Mouse (Mus musculus) CH12.LX (cell line): ENCODE data around the gene Smad9. TPM values are rescaled to one million over a fixed set of nuclear protein-coding genes. Genes with fewer than 3 reads are reported as not detected.

ENCODE experiments used
- DNase-seq: peaks from one replicate; pipeline ENCODE4 v3.0.0-alpha.2; 2013; ENCODE audit errors: extremely low read depth
- H3K27ac ChIP-seq: 2 replicates; pipeline ENCODE4 v1.5.1; 2012; ENCODE audit warnings: low read depth, mild to moderate bottlenecking, control low read depth, moderate library complexity; ENCODE audit not compliant: insufficient read depth
- H3K27me3 ChIP-seq: replicated peaks from 2 replicates; pipeline ENCODE3; 2012; ENCODE audit warnings: inconsistent platforms
- H3K36me3 ChIP-seq, 2 experiments: replicated peaks in 1 of 2; 2 replicates each; pipeline versions ENCODE3 to v1.6.1; 2012; ENCODE audit warnings: inconsistent platforms in 1 of 2, low read length in 1 of 2, mild to moderate bottlenecking in 1 of 2, mixed read lengths in 1 of 2, moderate library complexity in 1 of 2; ENCODE audit not compliant: control insufficient read depth in 1 of 2, insufficient read depth in 1 of 2
- H3K4me1 ChIP-seq, 2 experiments: 2 replicates each; pipeline ENCODE4 v1.6.1; 2012; ENCODE audit warnings: inconsistent platforms in 1 of 2, moderate library complexity in 1 of 2; ENCODE audit not compliant: insufficient read depth in 2 of 2, control insufficient read depth in 1 of 2
- H3K4me2 ChIP-seq: 2 replicates; pipeline ENCODE4 v1.6.1; 2012; ENCODE audit warnings: low read depth, mild to moderate bottlenecking, control low read depth; ENCODE audit not compliant: poor library complexity, insufficient read depth, severe bottlenecking
- H3K4me3 ChIP-seq, 3 experiments: fragments of 150-350 bp in 1 of 3; sonication (generic) in 1 of 3; replicated peaks in 1 of 3; 2 replicates each; pipeline versions ENCODE3 to v1.5.1; 2011 to 2012; ENCODE audit warnings: low read depth in 2 of 3, low read length in 2 of 3, mild to moderate bottlenecking in 2 of 3, moderate library complexity in 2 of 3, control low read depth in 1 of 3, improper control_type of control experiment in 1 of 3, inconsistent platforms in 1 of 3, mixed read lengths in 1 of 3; ENCODE audit not compliant: poor library complexity in 1 of 3
- H3K79me2 ChIP-seq: replicated peaks from 2 replicates; pipeline ENCODE4 v1.6.1; 2012; ENCODE audit warnings: mild to moderate bottlenecking, moderate library complexity; ENCODE audit not compliant: control insufficient read depth, poor library complexity, insufficient read depth, severe bottlenecking; ENCODE audit errors: extremely low read depth
- H3K9ac ChIP-seq: 2 replicates; pipeline ENCODE4 v1.6.1; 2012; ENCODE audit warnings: low read depth, mild to moderate bottlenecking, control low read depth, moderate library complexity; ENCODE audit not compliant: insufficient read depth
- H3K9me3 ChIP-seq: replicated peaks from 2 replicates; pipeline ENCODE3; 2012; ENCODE audit warnings: low read length, inconsistent platforms, mixed read lengths
- BHLHE40 ChIP-seq: IDR thresholded peaks from 2 replicates; pipeline ENCODE4 v1.6.1; 2011; ENCODE audit warnings: mild to moderate bottlenecking, low read depth, low read length, improper control_type of control experiment
- CTCF ChIP-seq, 2 experiments: IDR thresholded peaks in 1 of 2; conservative IDR thresholded peaks in 1 of 2; 2 replicates each; pipeline ENCODE4 v1.5.1; 2011 to 2012; ENCODE audit warnings: low read depth in 2 of 2, low read length in 2 of 2, improper control_type of control experiment in 1 of 2, inconsistent platforms in 1 of 2, mild to moderate bottlenecking in 1 of 2, moderate library complexity in 1 of 2
- E2F4 ChIP-seq: IDR thresholded peaks from 2 replicates; pipeline ENCODE4 v1.6.1; 2011; ENCODE audit warnings: low read depth, low read length, improper control_type of control experiment; ENCODE audit not compliant: insufficient replicate concordance
- ELF1 ChIP-seq: IDR thresholded peaks from 2 replicates; pipeline ENCODE4 v1.6.1; 2014; ENCODE audit warnings: low read depth, mild to moderate bottlenecking, inconsistent platforms, low read length, improper control_type of control experiment
- EP300 ChIP-seq: IDR thresholded peaks from 2 replicates; pipeline ENCODE4 v1.6.1; 2011; ENCODE audit warnings: low read length, improper control_type of control experiment
- ETS1 ChIP-seq: conservative IDR thresholded peaks from 2 replicates; pipeline ENCODE4 v1.6.1; 2012; ENCODE audit warnings: low read depth, mild to moderate bottlenecking, inconsistent platforms, low read length, improper control_type of control experiment, moderate library complexity
- JUN ChIP-seq: IDR thresholded peaks from 2 replicates; pipeline ENCODE4 v1.6.1; 2011; ENCODE audit warnings: low read depth, mild to moderate bottlenecking, low read length, improper control_type of control experiment, moderate library complexity; ENCODE audit not compliant: insufficient read depth
- MAFK ChIP-seq: IDR thresholded peaks from 2 replicates; pipeline ENCODE4 v1.6.1; 2011; ENCODE audit warnings: low read length, improper control_type of control experiment; ENCODE audit not compliant: insufficient replicate concordance
- MAX ChIP-seq: IDR thresholded peaks from 2 replicates; pipeline ENCODE4 v1.6.1; 2011; ENCODE audit warnings: low read length, improper control_type of control experiment
- MEF2A ChIP-seq: IDR thresholded peaks from 2 replicates; pipeline ENCODE4 v1.6.1; 2014; ENCODE audit warnings: low read depth, mild to moderate bottlenecking, inconsistent platforms, low read length, improper control_type of control experiment, borderline replicate concordance
- MYC ChIP-seq: IDR thresholded peaks from 2 replicates; pipeline ENCODE4 v1.6.1; 2011; ENCODE audit warnings: low read depth, mild to moderate bottlenecking, improper control_type of control experiment, low read length
- NELFE ChIP-seq: IDR thresholded peaks from 2 replicates; pipeline ENCODE4 v1.6.1; 2011; ENCODE audit warnings: low read depth, low read length, improper control_type of control experiment
- PAX5 ChIP-seq: IDR thresholded peaks from 2 replicates; pipeline ENCODE4 v1.6.1; 2012; ENCODE audit warnings: low read length, inconsistent platforms, mixed read lengths
- POLR2A ChIP-seq: IDR thresholded peaks from 2 replicates; pipeline ENCODE4 v1.6.1; 2011; ENCODE audit warnings: low read depth, mild to moderate bottlenecking, improper control_type of control experiment, low read length
- POLR2AphosphoS2 ChIP-seq: IDR thresholded peaks from 2 replicates; pipeline ENCODE4 v1.6.1; 2011; ENCODE audit warnings: low read depth, low read length, improper control_type of control experiment
- RCOR1 ChIP-seq: conservative IDR thresholded peaks from 2 replicates; pipeline ENCODE4 v1.6.1; 2012; ENCODE audit warnings: low read depth, mild to moderate bottlenecking, inconsistent platforms, low read length, improper control_type of control experiment
- SIN3A ChIP-seq: IDR thresholded peaks from 2 replicates; pipeline ENCODE4 v1.6.1; 2012; ENCODE audit warnings: low read length, improper control_type of control experiment, inconsistent platforms
- SMC3 ChIP-seq: IDR thresholded peaks from 2 replicates; pipeline ENCODE4 v1.6.1; 2011; ENCODE audit warnings: low read depth, low read length, improper control_type of control experiment
- TCF12 ChIP-seq: IDR thresholded peaks from 2 replicates; pipeline ENCODE4 v1.6.1; 2014; ENCODE audit warnings: low read depth, mild to moderate bottlenecking, inconsistent platforms, low read length, improper control_type of control experiment
- USF1 ChIP-seq: IDR thresholded peaks from 2 replicates; pipeline ENCODE4 v1.6.1; 2014; ENCODE audit warnings: low read depth, mild to moderate bottlenecking, inconsistent platforms, low read length, improper control_type of control experiment
- dilution Hi-C: fragments of 300-500 bp; cut with MboI; formaldehyde crosslinking; loops from 2 replicates; pipeline ENCODE4 v1.14.3; 2020; ENCODE audit warnings: low sequenced_read_pairs; ENCODE audit not compliant: extremely low pct_unique_long_range_greater_than_20kb, extremely low pct_ligation_motif_present
- in situ Hi-C: fragments of 300-500 bp; cut with MboI; formaldehyde crosslinking; loops from 3 replicates; pipeline ENCODE4 v1.14.3; 2019; ENCODE audit warnings: low sequenced_read_pairs, low pct_ligation_motif_present, low pct_unique_long_range_greater_than_20kb, mixed read lengths
- polyA plus RNA-seq: library from polyadenylated mRNA; unstranded; fragments of >175 nt; gene quantifications from 2 replicates; pipeline ENCODE4 v1.2.1, GENCODE M21; 2012; ENCODE audit warnings: low read depth; ENCODE audit not compliant: insufficient read length
- total RNA-seq, 2 experiments: library from RNA; depleted of rRNA; stranded (reverse); fragments of 300-350 nt in 1 of 2; fragments of >200 nt in 1 of 2; gene quantifications; 2 replicates each; pipeline ENCODE4 v1.2.3; 2012 to 2014

Gene Smad9
- total and polyA plus RNA-seq, 3 experiments, result 0.13 to 0.23 (median 0.20) TPM

- Histone ChIP-seq H3K4me2 (no peak overlapping the region), H3K36me3 (peaks cover 58 to 86% of the 10 kb centered on the region in 2 experiments), H3K9me3 (no peaks in the 10 kb centered on the region), H3K9ac (no peak overlapping the region), H3K27me3 (no peaks in the 10 kb centered on the region), H3K4me3 (no peak overlapping the region), H3K79me2 (0 out of 2 replicates have a peak, but pooled peaks cover 7% of the 10 kb centered on the region), H3K4me1 (peaks cover 0 to 31% of the 10 kb centered on the region in 2 experiments; a peak in 2 of 4 replicates), H3K27ac (no peak overlapping the region)
- dilution Hi-C loops, result no loop called here
- TF ChIP-seq MAFK, result no peak
- peak; percentile 54; the same call in 1 of the 2 replicates for TF ChIP-seq ETS1
- no peak for DNase-seq
- in situ Hi-C loops, result no loop called here
These were observed 39.9 kb upstream of the Smad9 start for GRCm38 (mm10) chr3:54715461-54715860.

GRCm38 (mm10) chr3:54717348-54717747, 38.0 kb upstream of the Smad9 start:
- in situ Hi-C loops (no loop called here), dilution Hi-C loops (no loop called here)
- no peak overlapping the region for H3K4me2 ChIP-seq
- no peak overlapping the region for H3K27ac ChIP-seq
- TF ChIP-seq RCOR1 (no peak), MAX (no peak), SIN3A (no peak), CTCF (conservative IDR thresholded peaks at IDR 0.05 in 1 of 2, IDR thresholded peaks at IDR 0.05 in 1 of 2; ENCODE audit: low read depth in 2 of 2, low read length in 2 of 2) (no peak), SMC3 (no peak), MEF2A (no peak), BHLHE40 (no peak), POLR2AphosphoS2 (no peak), PAX5 (no peak), E2F4 (no peak), EP300 (no peak), NELFE (no peak), MYC (no peak), POLR2A (no peak)
- H3K9ac ChIP-seq, result no peak overlapping the region
- no peak for DNase-seq
- H3K4me1 ChIP-seq, result peaks cover 0 to 37% of the 10 kb centered on the region in 2 experiments; a peak in 2 of 4 replicates
- peaks cover 4% of the 10 kb centered on the region for H3K79me2 ChIP-seq
- peaks cover 56 to 86% of the 10 kb centered on the region in 2 experiments for H3K36me3 ChIP-seq
- no peaks in the 10 kb centered on the region for H3K27me3 ChIP-seq
- no peak overlapping the region for H3K4me3 ChIP-seq
- H3K9me3 ChIP-seq, result no peaks in the 10 kb centered on the region

GRCm38 (mm10) chr3:54718947-54719346, 36.4 kb upstream of the Smad9 start:
- peaks cover 59 to 86% of the 10 kb centered on the region in 2 experiments for H3K36me3 ChIP-seq

More at GRCm38 (mm10) chr3:54718947-54719346, 36.4 kb upstream of the Smad9 start:
- Histone ChIP-seq H3K4me3 (no peak overlapping the region), H3K27ac (no peak overlapping the region), H3K79me2 (peaks cover 12% of the 10 kb centered on the region), H3K9me3 (no peaks in the 10 kb centered on the region), H3K27me3 (no peaks in the 10 kb centered on the region), H3K4me1 (peaks cover 6 to 53% of the 10 kb centered on the region in 2 experiments; a peak in 3 of 4 replicates), H3K9ac (no peak overlapping the region), H3K4me2 (no peak overlapping the region)
- dilution Hi-C loops (no loop called here), in situ Hi-C loops (no loop called here)
- DNase-seq, result no peak
- TF ChIP-seq JUN, result no peak
- no peak for TF ChIP-seq TCF12
- TF ChIP-seq MYC, result no peak
- no peak for TF ChIP-seq USF1
- TF ChIP-seq ELF1, result 0 out of 2 replicates have a peak, but pooled peaks have one; percentile 12
